Mouse (Mus musculus) left cerebral cortex, postnatal 25 days (tissue): ENCODE results near the gene Gadd45a. TPM values are rescaled to one million over a fixed set of nuclear protein-coding genes. Genes with fewer than 3 reads are reported as not detected.

Experiments
- DNase-seq, 2 experiments: peaks; one replicate each; pipeline ENCODE4 v3.0.0; 2022; ENCODE audit warnings: low spot score in 2 of 2, mixed read lengths in 1 of 2
- intact Hi-C: fragments of 180-260 bp; cut with DNase I; formaldehyde crosslinking; loops from one replicate; pipeline ENCODE4 v1.15.1; 2025
- total RNA-seq, 2 experiments: library from RNA; stranded (reverse); gene quantifications; 2 replicates each; pipeline ENCODE4 v1.2.3; 2021

The Gadd45a gene
- 10 to 100 TPM in 1 of 2 experiments, 1 to 10 TPM in 1; 7.4 to 11.0 TPM for total RNA-seq

- DNase-seq: peak; percentile 85 to 95
- intact Hi-C loops: loop anchor here (1.0 to 10.0 kb wide), 5 partner anchors 72 to 195 kb away; partner anchors contain the start of gene Gng12
These were observed at the start of gene Gadd45a for GRCm38 (mm10) chr6:67036837-67037628. Gadd45a (minus strand) TSS chr6:67037457.

DNA sequence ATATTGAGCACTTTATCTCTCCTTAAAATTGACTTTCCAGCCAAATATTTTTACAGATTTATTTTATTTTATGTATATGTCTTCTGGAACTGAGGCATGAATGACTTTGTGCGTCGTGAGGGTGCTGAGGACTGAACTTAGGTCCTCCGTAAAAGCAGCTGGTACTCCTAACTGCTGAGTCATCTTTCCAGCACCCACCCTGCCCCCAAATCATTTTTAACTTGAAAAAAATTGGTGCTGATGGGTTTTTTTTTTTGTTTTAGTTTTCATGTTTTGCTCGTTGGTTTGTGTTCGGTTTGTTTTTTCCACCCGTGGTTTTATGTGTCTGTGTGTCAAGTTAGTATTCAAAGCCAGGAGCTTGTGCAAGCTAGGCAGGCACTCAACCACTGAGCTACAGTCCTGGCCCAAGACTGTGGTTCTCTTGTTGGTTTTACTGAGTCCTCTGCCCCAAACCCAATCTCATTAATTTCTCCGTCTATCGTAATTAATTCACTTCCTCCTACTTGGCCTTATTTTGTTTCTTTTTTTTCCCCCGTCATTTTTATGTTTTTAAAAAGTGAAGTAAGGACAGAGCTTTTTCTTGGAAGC, 48.7 kb upstream of the Gadd45a start:
- no peak for DNase-seq
- intact Hi-C loops: no loop called here

- intact Hi-C loops: no loop called here
- DNase-seq: no peak
These were observed 47.2 kb upstream of the Gadd45a start for GRCm38 (mm10) chr6:67084465-67084864.

- intact Hi-C loops: no loop called here
- no peak for DNase-seq
These were observed 43.9 kb upstream of the Gadd45a start for GRCm38 (mm10) chr6:67081141-67081540.

- intact Hi-C loops: no loop called here
These were observed 40.8 kb upstream of the Gadd45a start for GRCm38 (mm10) chr6:67078076-67078475.

GRCm38 (mm10) chr6:67077477-67077876, 40.2 kb upstream of the Gadd45a start:
- DNase-seq: no peak
- intact Hi-C loops: no loop called here

More at GRCm38 (mm10) chr6:67078076-67078475, 40.8 kb upstream of the Gadd45a start:
- DNase-seq: no peak

DNA sequence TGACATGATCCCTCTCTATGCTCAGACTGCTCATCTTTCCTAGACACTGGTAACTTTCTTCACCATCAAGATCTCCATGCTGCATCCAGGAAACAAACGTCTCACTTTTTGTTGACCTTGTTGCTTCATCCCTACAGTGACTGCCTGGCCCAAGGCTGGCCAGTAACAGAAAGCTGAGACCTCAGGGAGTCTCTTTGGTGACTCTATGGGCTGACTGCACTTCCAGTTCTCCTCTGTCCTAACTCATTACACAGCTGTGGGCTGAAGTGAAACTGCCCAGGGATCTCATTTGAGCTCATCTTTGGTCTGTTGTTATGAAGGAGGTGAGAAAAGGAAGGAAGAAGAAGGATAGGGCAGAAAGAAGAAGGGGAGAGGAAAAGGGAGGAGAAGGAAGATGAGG, 39.1 kb upstream of the Gadd45a start:
- intact Hi-C loops: no loop called here
- DNase-seq: no peak

DNA sequence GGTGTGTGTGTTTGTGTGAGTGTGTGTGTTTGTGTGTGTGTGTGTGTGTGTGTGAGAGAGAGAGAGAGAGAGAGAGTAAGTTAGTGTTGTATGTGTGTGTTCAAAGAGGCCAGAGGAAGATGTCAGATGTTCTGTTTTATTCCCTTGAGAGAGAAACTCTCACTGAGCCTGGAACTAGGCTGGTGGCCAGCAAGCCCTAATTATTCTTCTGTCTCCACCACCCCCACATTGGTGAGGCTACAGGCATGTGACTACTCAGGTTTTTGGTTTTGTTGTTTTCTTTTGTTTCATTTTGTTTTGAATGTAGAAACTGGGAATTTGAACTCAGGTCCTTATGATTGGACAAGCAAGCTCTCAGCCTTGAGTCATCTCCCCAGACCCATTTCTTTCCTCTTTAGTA, 37.6 kb upstream of the Gadd45a start:
- no peak for DNase-seq
- intact Hi-C loops: no loop called here

DNA sequence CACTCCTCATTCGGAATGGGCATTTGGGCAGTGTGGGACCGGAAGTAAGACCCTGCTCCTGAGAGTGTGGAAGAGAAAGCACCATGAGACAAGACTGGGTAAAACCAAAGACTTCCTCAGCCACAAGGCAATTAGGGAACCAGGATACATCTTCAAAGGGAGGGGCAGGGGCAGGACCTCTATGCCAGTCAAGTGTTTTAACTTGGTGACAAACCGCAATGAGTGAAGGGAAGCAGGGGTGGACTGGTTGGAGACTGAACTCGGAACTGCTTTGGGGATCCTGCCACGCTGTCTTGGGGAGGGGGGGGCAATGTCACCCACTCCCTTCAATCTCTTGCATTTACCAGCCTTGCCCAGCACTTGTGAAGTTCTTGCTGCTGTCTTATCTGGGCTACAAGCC, 36.7 kb upstream of the Gadd45a start:
- intact Hi-C loops: no loop called here
- no peak for DNase-seq

DNA sequence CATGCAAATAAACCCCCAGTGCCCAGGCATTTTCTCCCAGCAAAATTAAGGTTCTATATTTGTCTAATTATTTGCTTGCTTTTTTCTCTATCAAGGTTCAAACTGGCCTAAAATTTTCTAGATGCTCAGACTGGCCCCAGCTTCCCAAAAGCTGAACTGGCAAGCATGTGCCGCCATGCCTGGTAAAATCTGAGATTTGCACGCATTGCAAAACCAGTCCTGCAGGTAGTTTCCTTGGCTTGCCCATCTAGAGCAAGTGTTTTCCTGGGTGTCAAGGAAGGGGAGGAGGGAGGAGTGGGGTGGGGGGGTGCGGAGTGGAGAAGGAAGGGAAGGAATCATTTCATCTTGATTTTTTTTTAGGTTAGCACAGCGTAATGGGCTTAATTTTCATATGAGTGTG, 36.2 kb upstream of the Gadd45a start:
- DNase-seq: no peak
- intact Hi-C loops: no loop called here

GRCm38 (mm10) chr6:67071615-67072014, 34.4 kb upstream of the Gadd45a start:
- intact Hi-C loops: no loop called here
- DNase-seq: no peak

DNA sequence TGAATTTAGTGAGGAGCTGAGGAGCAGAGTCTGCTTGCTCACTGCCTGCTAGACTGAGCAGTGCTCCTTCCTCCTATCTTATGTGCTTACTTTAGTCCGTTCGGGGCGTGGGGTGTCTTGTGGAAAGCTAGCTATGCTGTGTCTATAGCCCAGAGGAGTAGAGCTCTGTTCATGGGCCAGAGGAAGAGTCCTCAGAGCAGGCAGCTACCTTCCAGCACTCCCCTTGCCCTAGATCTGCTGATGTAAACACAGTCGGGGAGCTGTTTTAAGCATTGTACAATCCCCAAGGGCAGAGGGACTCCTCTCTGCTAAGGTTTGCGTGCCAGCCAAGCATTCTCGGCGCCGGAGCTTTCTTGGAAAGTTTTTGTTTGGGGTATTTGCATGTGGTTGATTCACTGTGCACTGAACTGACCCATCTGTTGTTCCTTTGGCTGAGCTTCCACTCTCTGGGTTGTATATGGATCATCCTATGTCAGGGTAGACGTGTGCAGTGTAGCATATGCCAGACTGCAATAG, 32.6 kb upstream of the Gadd45a start:
- peak in 1 of 2 experiments; percentile 2 for DNase-seq
- intact Hi-C loops: no loop called here

GRCm38 (mm10) chr6:67069219-67069762, 32.0 kb upstream of the Gadd45a start:
- intact Hi-C loops: no loop called here

GRCm38 (mm10) chr6:67060057-67060456, 22.8 kb upstream of the Gadd45a start:
- no peak for DNase-seq
- intact Hi-C loops: no loop called here

More at GRCm38 (mm10) chr6:67069219-67069762, 32.0 kb upstream of the Gadd45a start:
- no peak for DNase-seq

DNA sequence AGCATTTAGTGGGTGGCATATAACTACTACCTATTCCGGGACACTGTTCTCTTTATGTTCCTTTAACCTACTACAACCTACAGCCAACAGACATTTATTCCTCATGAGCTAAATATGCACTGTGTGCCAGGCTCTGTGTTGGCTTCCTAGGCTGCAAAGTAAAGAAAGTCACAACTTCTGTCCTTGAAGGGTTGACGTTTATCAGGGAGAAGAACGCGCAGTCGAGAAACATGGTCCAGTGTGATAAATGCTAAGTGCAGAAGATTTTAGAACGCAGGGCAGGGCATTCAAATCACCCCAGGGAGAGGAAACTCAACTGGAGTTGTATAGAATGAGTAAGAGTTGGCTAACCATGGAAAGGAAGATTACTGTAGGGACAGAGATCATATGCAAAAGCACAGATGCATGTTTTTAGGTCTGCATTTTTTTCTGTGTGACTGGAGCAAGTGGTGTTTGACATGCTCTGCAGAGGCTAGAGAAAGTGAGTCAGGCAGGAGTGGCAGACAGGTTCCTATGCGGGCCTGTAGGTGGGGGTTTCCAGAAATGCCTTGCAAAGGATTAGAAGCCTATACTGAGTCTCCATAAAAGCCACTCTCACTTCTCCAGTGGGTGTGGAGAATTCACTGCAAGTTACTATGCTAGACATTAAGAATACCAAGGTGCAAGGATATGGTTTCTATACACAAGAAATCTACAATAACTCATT, 20.9 kb upstream of the Gadd45a start:
- intact Hi-C loops: no loop called here
- no peak for DNase-seq

- DNase-seq: no peak
- intact Hi-C loops: no loop called here
These were observed 20.3 kb upstream of the Gadd45a start for GRCm38 (mm10) chr6:67057574-67057973.

DNA sequence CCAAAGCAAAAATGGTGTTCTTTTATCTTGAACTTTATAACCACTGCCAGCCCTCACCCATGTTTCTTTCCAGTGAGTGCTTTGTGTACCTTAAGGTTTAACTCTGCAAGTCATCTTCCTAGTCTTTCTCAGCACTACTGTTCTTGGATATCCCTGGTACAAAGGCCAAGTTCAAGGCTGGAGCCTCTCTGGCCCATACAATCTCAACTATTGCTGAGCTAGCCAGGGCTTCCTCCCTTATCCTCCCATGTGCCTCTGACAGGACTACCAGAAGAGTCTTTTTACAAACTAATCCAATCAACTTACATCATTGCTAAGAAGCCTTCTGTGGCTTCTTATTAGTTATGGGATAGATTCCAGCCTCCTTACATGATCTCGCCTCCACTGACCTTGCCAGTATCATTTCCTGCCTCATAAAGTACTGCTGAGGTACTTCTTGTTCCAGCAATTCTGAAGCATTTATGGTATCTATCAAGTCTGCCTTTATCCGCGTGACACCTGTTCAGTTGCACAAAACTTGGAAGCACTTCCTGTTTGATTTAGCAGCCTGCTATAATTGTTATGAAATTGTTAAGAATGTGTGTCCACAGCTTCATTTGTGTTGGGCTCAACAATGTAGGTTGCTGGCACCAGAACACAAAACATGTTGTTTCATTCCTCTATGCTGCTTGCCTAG, 19.8 kb upstream of the Gadd45a start:
- no peak for DNase-seq
- intact Hi-C loops: no loop called here

DNA sequence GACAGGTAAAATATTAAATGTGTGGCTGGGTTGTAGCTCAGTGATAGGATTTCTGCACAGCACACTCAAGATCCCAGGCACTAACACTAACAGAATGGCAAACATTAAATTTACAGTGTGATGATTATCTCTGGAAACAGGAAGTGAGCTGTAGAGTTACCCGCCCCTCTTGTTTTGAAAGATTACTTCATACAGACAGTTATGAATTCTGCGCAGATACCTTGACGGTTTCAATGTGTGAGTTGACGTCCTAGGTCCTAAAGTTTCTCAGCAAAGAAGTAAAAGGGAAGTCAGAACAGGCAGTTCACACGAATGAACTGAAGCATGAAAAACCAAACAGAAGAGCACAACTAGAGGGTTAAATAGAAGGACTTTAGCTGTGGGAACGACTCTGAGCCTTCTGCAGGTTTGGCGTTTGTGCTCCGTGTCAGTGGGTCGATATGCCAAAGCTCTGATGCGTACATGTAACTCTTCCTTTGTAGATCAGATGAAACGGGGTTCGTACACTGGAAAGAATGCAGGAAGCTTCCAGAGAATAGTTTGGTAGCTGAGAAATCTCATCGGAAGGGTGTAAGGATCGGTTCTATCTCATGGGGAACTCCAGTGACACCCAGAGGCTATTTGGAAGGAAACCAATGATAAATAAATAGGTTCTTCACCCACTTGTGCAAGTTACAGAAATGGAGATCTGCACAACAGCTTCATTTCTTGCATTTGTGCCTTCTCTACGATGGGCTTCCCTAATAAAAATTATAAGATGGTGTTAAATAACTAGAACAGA, 19.0 kb upstream of the Gadd45a start:
- DNase-seq: no peak
- intact Hi-C loops: no loop called here

DNA sequence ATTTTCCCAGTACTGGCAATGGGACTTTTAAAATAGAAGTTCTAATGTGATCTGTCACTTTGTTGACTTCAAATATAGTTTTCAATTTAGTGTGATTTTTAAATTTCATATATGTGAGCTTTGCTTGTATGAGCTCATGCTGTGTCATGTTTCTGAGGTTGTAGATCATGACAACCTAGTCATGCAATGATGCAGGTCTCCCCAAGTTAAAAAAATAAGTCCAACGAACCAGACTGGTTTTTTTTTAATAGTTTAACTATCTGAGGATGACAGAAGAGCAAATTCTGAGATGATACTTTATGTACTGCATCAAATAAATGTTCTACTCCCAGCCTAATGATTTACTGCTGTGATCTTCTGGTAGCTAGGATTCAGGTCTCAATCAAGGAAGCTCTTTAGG, 12.8 kb upstream of the Gadd45a start:
- DNase-seq: no peak
- intact Hi-C loops: no loop called here
